Mouse (Mus musculus): ENCODE measurements around the gene Tsga10ip. TPM values are rescaled to one million over a fixed set of nuclear protein-coding genes. Genes with fewer than 3 reads are reported as not detected.
"Not testable (repeated sequence)": the region's sequence is repeated elsewhere in the genome, so short reads cannot be mapped to it uniquely, and the experiment has no call there.

Tsga10ip gene
- polyA plus RNA-seq, 1 experiment from 2014 or later, result 0.39 TPM

- H3K27me3 ChIP-seq (ENCODE audit: low read depth, poor library complexity, severe bottlenecking), result no peaks in the 10 kb centered on the region
- H3K27ac ChIP-seq (replicated peaks), result no peak overlapping the region
- no peaks in the 10 kb centered on the region for H3K9me3 ChIP-seq (replicated peaks)
- peaks cover 11% of the 10 kb centered on the region for H3K4me1 ChIP-seq
- no peak for DNase-seq (ENCODE audit: low spot score)
- 91% methylated on average over 7 of the region's 7 CpGs for WGBS
- H3K36me3 ChIP-seq, result peaks cover 87% of the 10 kb centered on the region
- no peak overlapping the region for H3K4me3 ChIP-seq
Measured at GRCm38 (mm10) chr19:5372724-5373123, 29.6 kb downstream of the Tsga10ip start.

- 94% methylated on average over 3 of the region's 3 CpGs for WGBS
- DNase-seq (ENCODE audit: low spot score), result no peak
- H3K27me3 ChIP-seq (ENCODE audit: low read depth, poor library complexity, severe bottlenecking), result no peaks in the 10 kb centered on the region
- no peak overlapping the region for H3K27ac ChIP-seq (replicated peaks)
- peaks cover 72% of the 10 kb centered on the region for H3K36me3 ChIP-seq
- H3K9me3 ChIP-seq (replicated peaks), result no peaks in the 10 kb centered on the region
- H3K4me3 ChIP-seq, result no peak overlapping the region
- H3K4me1 ChIP-seq, result peaks cover 17% of the 10 kb centered on the region
Measured at GRCm38 (mm10) chr19:5370932-5371331, 31.4 kb downstream of the Tsga10ip start.

GRCm38 (mm10) chr19:5367455-5367854 lies 34.9 kb downstream of the Tsga10ip start:
- Histone ChIP-seq H3K4me1 (peaks cover 29% of the 10 kb centered on the region), H3K4me3 (peak overlapping the region; percentile 86), H3K9me3 (replicated peaks) (no peaks in the 10 kb centered on the region), H3K27ac (replicated peaks) (peak overlapping the region; percentile 99), H3K36me3 (peaks cover 71% of the 10 kb centered on the region), H3K27me3 (ENCODE audit: low read depth, poor library complexity, severe bottlenecking) (no peaks in the 10 kb centered on the region)
- DNase-seq (ENCODE audit: low spot score), result no peak
- whole genome bisulfite sequencing, result 11% methylated on average over 11 of the region's 11 CpGs

GRCm38 (mm10) chr19:5367053-5367359 lies 35.3 kb downstream of the Tsga10ip start, which contains the start of gene Banf1:
Banf1 (minus strand) TSS chr19:5367168.
- under 1% methylated on average over 33 of the region's 33 CpGs for WGBS

GRCm38 (mm10) chr19:5366175-5367052 lies 35.9 kb downstream of the Tsga10ip start, which contains the start of gene Eif1ad:
Eif1ad (plus strand) TSS chr19:5366741.
- H3K27ac ChIP-seq (replicated peaks), result peak within 1 kb of the TSS; percentile 99
- no peaks in the 10 kb centered on the region for H3K27me3 ChIP-seq (ENCODE audit: low read depth, poor library complexity, severe bottlenecking)
- H3K4me3 ChIP-seq, result peak within 1 kb of the TSS; percentile 86
- peak; percentile 99 for DNase-seq (ENCODE audit: low spot score)
- H3K4me1 ChIP-seq, result peaks cover 29% of the 10 kb centered on the region
- H3K36me3 ChIP-seq, result peaks cover 61% of the 10 kb centered on the region
- WGBS, result under 1% methylated on average over 92 of the region's 92 CpGs
- no peaks in the 10 kb centered on the region for H3K9me3 ChIP-seq (replicated peaks)

More at GRCm38 (mm10) chr19:5367053-5367359, 35.3 kb downstream of the Tsga10ip start, which contains the start of gene Banf1:
- no peak for DNase-seq (ENCODE audit: low spot score)
- Histone ChIP-seq H3K4me1 (peaks cover 29% of the 10 kb centered on the region), H3K36me3 (peaks cover 66% of the 10 kb centered on the region), H3K9me3 (replicated peaks) (no peaks in the 10 kb centered on the region), H3K27ac (replicated peaks) (peak within 1 kb of the TSS; percentile 99), H3K4me3 (peak within 1 kb of the TSS; percentile 86), H3K27me3 (ENCODE audit: low read depth, poor library complexity, severe bottlenecking) (no peaks in the 10 kb centered on the region)

- H3K4me1 ChIP-seq, result peaks cover 29% of the 10 kb centered on the region
- no peak for DNase-seq (ENCODE audit: low spot score)
- peak overlapping the region; percentile 99 for H3K27ac ChIP-seq (replicated peaks)
- H3K9me3 ChIP-seq (replicated peaks), result no peaks in the 10 kb centered on the region
- peaks cover 54% of the 10 kb centered on the region for H3K36me3 ChIP-seq
- 20% methylated on average over 11 of the region's 11 CpGs for WGBS
- H3K4me3 ChIP-seq, result peak overlapping the region; percentile 86
- H3K27me3 ChIP-seq (ENCODE audit: low read depth, poor library complexity, severe bottlenecking), result no peaks in the 10 kb centered on the region
Measured at GRCm38 (mm10) chr19:5365751-5366150, 36.6 kb downstream of the Tsga10ip start.

GRCm38 (mm10) chr19:5364124-5364523 lies 38.2 kb downstream of the Tsga10ip start:
- Histone ChIP-seq H3K9me3 (replicated peaks) (no peaks in the 10 kb centered on the region), H3K27me3 (ENCODE audit: low read depth, poor library complexity, severe bottlenecking) (no peaks in the 10 kb centered on the region)
- WGBS, result 97% methylated on average over 2 of the region's 2 CpGs

GRCm38 (mm10) chr19:5362186-5362585 lies 40.1 kb downstream of the Tsga10ip start:
- H3K27me3 ChIP-seq (ENCODE audit: low read depth, poor library complexity, severe bottlenecking), result no peaks in the 10 kb centered on the region
- peaks cover 29% of the 10 kb centered on the region for H3K36me3 ChIP-seq
- no peak overlapping the region for H3K4me3 ChIP-seq
- 89% methylated on average over 2 of the region's 2 CpGs for WGBS
- peaks cover 13% of the 10 kb centered on the region for H3K4me1 ChIP-seq
- no peaks in the 10 kb centered on the region for H3K9me3 ChIP-seq (replicated peaks)
- no peak overlapping the region for H3K27ac ChIP-seq (replicated peaks)
- DNase-seq (ENCODE audit: low spot score), result no peak

More at GRCm38 (mm10) chr19:5364124-5364523, 38.2 kb downstream of the Tsga10ip start:
- peaks cover 42% of the 10 kb centered on the region for H3K36me3 ChIP-seq
- DNase-seq (ENCODE audit: low spot score), result no peak
- H3K4me1 ChIP-seq, result peaks cover 29% of the 10 kb centered on the region
- no peak overlapping the region for H3K4me3 ChIP-seq
- no peak overlapping the region for H3K27ac ChIP-seq (replicated peaks)

GRCm38 (mm10) chr19:5356080-5356479 lies 46.2 kb downstream of the Tsga10ip start:
- DNase-seq (ENCODE audit: low spot score), result no peak
- Histone ChIP-seq H3K4me1 (no peaks in the 10 kb centered on the region), H3K4me3 (no peak overlapping the region), H3K9me3 (replicated peaks) (no peaks in the 10 kb centered on the region), H3K27ac (replicated peaks) (no peak overlapping the region), H3K27me3 (ENCODE audit: low read depth, poor library complexity, severe bottlenecking) (no peaks in the 10 kb centered on the region), H3K36me3 (peaks cover 4% of the 10 kb centered on the region; the same call in 1 of the 2 replicates)
- no CpG with 5 or more reads among the region's 1 CpGs for whole genome bisulfite sequencing

GRCm38 (mm10) chr19:5353609-5354008 lies 48.7 kb downstream of the Tsga10ip start:
- H3K27ac ChIP-seq (replicated peaks), result no peak overlapping the region
- H3K36me3 ChIP-seq, result no peaks in the 10 kb centered on the region
- no peak overlapping the region for H3K4me3 ChIP-seq
- H3K9me3 ChIP-seq (replicated peaks), result no peaks in the 10 kb centered on the region
- H3K27me3 ChIP-seq (ENCODE audit: low read depth, poor library complexity, severe bottlenecking), result peaks cover 19% of the 10 kb centered on the region
- H3K4me1 ChIP-seq, result peaks cover 8% of the 10 kb centered on the region
- DNase-seq (ENCODE audit: low spot score), result no peak
- WGBS, result 94% methylated on average over 2 of the region's 2 CpGs

GRCm38 (mm10) chr19:5349502-5349873 lies 52.8 kb downstream of the Tsga10ip start, which contains the start of gene Cst6:
Cst6 (minus strand) TSS chr19:5349574.
- not testable (repeated sequence) for DNase-seq (ENCODE audit: low spot score); H3K36me3 ChIP-seq; H3K4me1 ChIP-seq; H3K9me3 ChIP-seq (replicated peaks)
- Histone ChIP-seq H3K4me3 (peak within 1 kb of the TSS; percentile 55), H3K27ac (replicated peaks) (peak within 1 kb of the TSS; percentile 72), H3K27me3 (ENCODE audit: low read depth, poor library complexity, severe bottlenecking) (peaks cover 19% of the 10 kb centered on the region)
- 65% methylated on average over 6 of the region's 6 CpGs for WGBS

GRCm38 (mm10) chr19:5348526-5349501 lies 53.5 kb downstream of the Tsga10ip start:
- Histone ChIP-seq H3K9me3 (replicated peaks) (no peaks in the 10 kb centered on the region), H3K4me3 (peak overlapping the region; percentile 55), H3K27ac (replicated peaks) (peak overlapping the region; percentile 72), H3K27me3 (ENCODE audit: low read depth, poor library complexity, severe bottlenecking) (peaks cover 19% of the 10 kb centered on the region), H3K4me1 (peaks cover 9% of the 10 kb centered on the region), H3K36me3 (no peaks in the 10 kb centered on the region)
- peak; percentile 31 for DNase-seq (ENCODE audit: low spot score)
- 6% methylated on average over 34 of the region's 34 CpGs for WGBS

All from midbrain, embryonic 10.5 days (tissue).